Mouse (Mus musculus) kidney, adult 18-20 months (tissue): Measurements from ENCODE around the gene Rbck1.
"Not testable (repeated sequence)": the region's sequence is repeated elsewhere in the genome, so short reads cannot be mapped to it uniquely, and the experiment has no call there.

ENCODE experiments used
- DNase-seq: peaks from one replicate; pipeline ENCODE4 v3.0.0; 2021

Rbck1 gene

GRCm38 (mm10) chr2:152332101-152332825 lies at the start of gene Rbck1:
TSS of gene Rbck1 (minus strand) at chr2:152332653.
- DNase-seq: peak; percentile 92

GRCm38 (mm10) chr2:152376345-152376741 lies 43.9 kb upstream of the Rbck1 start, which contains the start of gene Nrsn2:
TSS of gene Nrsn2 (minus strand) at chr2:152376638.
- DNase-seq: no peak

- DNase-seq: no peak
Observed at GRCm38 (mm10) chr2:152375652-152376344, 43.3 kb upstream of the Rbck1 start.

GRCm38 (mm10) chr2:152373547-152373946 lies 41.1 kb upstream of the Rbck1 start:
- DNase-seq: no peak

GRCm38 (mm10) chr2:152372661-152373060 lies 40.2 kb upstream of the Rbck1 start:
- DNase-seq: no peak

- no peak for DNase-seq
Observed at GRCm38 (mm10) chr2:152372104-152372503, 39.7 kb upstream of the Rbck1 start.

GRCm38 (mm10) chr2:152368532-152369140 lies 36.2 kb upstream of the Rbck1 start:
- DNase-seq: peak; percentile 57

GRCm38 (mm10) chr2:152367917-152368316 lies 35.5 kb upstream of the Rbck1 start:
- DNase-seq: no peak

- DNase-seq: peak; percentile 84
Observed at GRCm38 (mm10) chr2:152363245-152364147, 31.0 kb upstream of the Rbck1 start.

GRCm38 (mm10) chr2:152361193-152361592 lies 28.7 kb upstream of the Rbck1 start:
- no peak for DNase-seq

GRCm38 (mm10) chr2:152360271-152360775 lies 27.9 kb upstream of the Rbck1 start:
- peak; percentile 69 for DNase-seq

- peak; percentile 24 for DNase-seq
Observed at GRCm38 (mm10) chr2:152359616-152360015, 27.2 kb upstream of the Rbck1 start.

GRCm38 (mm10) chr2:152358977-152359376 lies 26.5 kb upstream of the Rbck1 start:
- not testable (repeated sequence) for DNase-seq

GRCm38 (mm10) chr2:152357254-152357653 lies 24.8 kb upstream of the Rbck1 start:
- DNase-seq: no peak

- peak; percentile 57 for DNase-seq
Observed at GRCm38 (mm10) chr2:152349842-152350540, 17.5 kb upstream of the Rbck1 start.

GRCm38 (mm10) chr2:152349205-152349604 lies 16.8 kb upstream of the Rbck1 start:
- no peak for DNase-seq

- DNase-seq: no peak
Observed at GRCm38 (mm10) chr2:152347722-152348121, 15.3 kb upstream of the Rbck1 start.

- DNase-seq: no peak
Observed at GRCm38 (mm10) chr2:152346776-152347465, 14.5 kb upstream of the Rbck1 start.

GRCm38 (mm10) chr2:152345393-152345792 lies 12.9 kb upstream of the Rbck1 start:
- no peak for DNase-seq

GRCm38 (mm10) chr2:152344909-152345308 lies 12.5 kb upstream of the Rbck1 start:
- DNase-seq: no peak

- no peak for DNase-seq
Observed at GRCm38 (mm10) chr2:152344361-152344760, 11.9 kb upstream of the Rbck1 start.
